Mouse (Mus musculus): ENCODE data around the gene Prdx2.

Gene Prdx2

DNA sequence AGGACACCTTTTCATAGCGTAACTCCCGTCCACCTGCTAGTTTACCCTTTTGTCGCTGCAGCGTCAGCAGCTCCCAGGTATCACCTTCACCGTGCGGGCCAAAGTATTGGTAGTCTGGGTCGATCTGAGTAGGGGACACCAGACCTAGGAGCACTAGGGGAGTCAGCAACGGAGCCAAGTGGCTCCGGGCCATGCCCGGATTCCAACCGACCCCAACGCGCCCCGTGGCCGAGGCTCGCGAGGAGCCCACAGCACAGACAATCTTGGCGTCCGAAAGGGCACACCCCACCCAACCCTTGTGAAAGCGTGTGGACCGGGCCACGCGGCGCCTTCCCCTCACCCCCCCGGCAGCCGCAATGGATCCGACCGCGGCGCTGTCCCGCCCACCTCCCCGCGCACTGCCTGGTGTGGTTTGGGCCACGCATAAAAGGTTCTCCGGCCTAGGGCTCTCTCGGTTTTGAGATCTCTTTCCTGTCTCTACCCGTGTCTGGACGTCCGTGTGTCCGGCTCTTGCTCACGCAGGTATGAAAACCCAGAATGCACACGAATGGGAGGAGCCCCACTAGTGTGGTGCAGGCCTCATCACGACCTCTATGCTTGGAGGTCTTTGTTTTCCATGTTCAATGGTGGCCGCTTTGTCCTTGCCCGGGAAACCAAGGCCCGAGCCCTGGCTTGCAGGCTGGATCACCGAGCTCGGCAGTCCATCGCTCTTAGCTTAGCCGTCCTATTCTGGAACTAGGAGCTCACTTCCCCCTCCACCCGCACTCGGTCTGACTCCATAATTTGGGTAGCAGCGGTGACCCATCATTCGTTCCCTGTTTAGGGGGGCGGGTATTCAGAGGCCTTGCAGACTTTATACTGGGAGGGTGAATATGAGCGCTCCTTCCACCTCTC is at the start of gene Prdx2, which contains the start of the genes Gm49661 and Rnaseh2a:
Gene Prdx2, plus strand, starts transcription at position 347 of the 894 bp plus-strand sequence.
Gene Gm49661, minus strand, starts transcription at position 193 of the 894 bp plus-strand sequence.
Gene Rnaseh2a, minus strand, starts transcription at position 527 of the 894 bp plus-strand sequence.
- DNase-seq (ENCODE audit: low spot score in 2 of 2): peak in 1 of 2 experiments; percentile 49

DNA sequence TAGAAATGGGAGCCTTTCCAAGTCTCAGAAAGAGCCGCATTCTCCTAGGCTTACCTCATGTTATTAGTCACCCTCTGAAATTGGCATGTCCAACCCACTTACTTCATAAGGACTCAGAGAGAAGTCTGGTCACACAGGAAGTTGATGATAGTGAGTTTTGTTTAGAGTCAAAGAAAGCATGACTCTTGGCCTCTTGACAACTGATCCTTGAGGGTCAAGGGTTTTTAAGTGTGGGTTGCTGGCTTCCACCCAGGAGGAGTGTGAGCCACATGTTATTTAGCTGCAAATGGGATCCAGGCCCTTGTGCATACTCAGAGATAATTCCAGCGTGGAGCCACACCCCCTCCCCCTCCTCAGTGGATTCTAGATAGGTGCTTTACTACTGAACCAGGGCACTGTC is 47.8 kb upstream of the Prdx2 start:
- DNase-seq (ENCODE audit: low spot score in 2 of 2): no peak

DNA sequence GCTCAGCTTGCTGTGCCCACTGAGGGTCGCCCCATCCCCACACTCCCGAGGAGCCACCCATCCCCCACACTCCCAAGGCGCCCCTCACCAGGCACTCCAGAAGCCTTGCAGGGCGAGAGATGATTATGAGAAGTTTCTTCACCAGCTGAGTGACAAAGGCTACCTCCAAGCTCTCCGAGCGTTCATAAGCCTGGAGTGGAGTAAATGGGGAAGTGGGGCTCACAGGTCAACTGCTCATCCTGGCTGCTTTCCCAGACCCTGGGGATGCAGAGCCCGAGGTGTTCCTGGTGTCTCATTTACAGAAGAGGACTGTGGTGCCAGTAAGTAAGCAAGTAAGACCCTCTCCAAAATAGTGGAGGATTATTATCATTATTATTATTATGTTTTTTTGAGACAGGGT is 43.8 kb upstream of the Prdx2 start:
- no peak for DNase-seq (ENCODE audit: low spot score in 2 of 2)

DNA sequence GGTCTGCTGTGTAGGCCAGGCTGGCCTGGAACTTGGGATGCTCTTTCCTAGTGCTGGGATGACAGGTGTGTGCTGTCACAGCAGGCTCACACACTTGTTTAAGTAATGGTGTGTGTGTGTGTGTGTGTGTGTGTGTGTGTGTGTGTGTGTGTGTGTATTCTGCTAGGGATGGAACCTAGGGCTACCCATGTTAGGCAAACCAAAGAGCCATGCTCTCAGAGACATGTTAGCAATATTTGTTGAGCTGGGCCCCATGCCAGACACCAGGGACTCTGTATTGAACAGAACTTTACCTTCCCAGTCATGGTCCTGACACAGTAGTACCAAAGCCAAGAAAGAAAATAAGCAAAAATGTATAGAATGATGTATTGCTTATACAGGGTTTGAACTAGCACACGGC is 41.9 kb upstream of the Prdx2 start:
- no peak for DNase-seq (ENCODE audit: low spot score in 2 of 2)

DNA sequence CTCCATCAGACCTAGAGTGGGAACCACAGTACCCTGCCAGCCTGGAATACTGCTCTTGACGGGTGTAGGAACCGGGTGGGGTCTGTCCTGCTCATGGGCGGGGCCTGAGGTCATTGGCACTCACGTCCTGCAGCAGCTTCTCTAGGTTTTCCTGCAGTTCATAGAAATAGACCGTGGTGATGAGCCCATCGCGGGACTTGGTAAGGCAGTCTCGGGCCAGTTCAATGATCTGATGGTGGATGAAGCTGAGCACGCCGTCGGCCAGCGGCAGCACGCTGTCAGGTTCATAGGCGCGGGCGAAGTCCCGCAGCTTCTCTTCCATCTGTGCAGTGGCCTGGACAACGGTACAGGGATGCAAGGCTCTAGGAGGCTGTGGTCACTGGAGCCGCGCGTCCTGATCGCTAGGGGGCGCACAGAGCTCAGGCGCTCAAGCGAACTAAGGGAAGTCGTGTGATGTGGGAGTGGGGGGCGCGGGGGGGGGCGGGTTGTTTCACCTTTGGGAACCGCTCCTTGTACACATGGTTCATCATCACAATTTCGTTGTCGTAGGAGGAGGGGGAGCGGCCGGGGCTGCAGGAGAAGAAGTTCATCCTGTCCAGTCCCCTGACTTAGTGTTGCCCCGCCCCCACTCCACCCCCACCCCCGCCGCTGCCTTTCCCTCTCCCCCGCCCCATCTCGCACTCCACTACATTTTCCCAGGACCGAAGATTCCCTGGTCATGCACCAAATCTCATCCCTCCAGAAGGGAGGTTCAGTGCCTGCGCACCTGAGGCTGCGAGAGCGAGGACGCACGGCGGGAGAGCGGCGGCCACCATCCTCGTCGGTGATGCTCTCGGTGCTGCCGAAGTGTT is 40.7 kb upstream of the Prdx2 start:
- DNase-seq (ENCODE audit: low spot score in 2 of 2): no peak

DNA sequence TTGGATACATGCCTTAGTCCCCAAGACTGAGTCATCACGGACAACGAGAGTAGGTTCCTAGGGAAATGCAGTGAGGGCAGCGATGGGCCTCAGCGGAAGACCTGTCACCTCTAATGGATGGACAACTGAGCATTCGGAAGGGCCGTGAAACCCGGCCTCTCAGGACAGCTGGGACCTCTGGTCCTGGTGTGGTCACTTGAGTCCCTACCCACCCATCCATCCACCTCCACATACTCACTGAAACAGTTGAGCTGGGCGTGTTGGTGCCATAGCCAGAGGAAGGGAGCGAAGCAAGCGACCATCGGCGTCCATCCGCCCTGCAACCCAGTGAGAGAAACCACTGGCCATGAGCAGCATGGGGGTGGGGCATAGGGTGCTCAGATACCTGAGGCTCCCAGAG is 38.8 kb upstream of the Prdx2 start:
- no peak for DNase-seq (ENCODE audit: low spot score in 2 of 2)

DNA sequence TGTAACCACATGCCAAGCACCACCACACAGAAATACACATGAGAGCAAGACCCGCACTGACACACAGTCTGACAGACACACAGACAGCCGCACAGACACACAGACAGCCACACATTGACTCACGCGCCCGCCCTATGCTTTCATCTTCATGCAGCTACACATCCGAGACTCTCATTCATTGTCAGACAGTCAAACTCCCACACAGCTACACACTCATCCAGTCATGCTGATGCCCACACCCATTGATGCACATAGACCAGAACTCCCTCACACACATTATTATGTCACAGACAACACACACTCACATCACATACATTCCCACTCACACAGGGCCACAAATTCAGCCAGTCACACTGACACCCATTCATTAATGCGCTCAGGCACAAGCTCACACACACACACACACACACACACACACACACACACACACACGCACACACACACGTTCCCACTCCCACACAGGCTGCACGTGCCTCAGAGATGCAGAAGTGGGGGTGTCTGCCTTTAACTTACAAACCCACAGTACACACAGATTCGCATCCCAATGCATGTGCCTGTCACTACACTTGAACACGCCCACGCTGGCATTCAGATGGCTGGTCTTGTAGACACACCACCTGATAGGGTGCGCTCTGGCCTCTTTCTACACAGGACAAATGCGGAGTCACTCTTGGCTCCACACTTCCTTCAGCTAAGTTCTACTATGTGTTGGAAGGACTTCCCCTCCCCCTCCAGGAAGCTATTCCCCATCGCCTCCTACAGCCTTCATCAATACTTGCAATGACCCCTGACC is 35.4 kb upstream of the Prdx2 start:
- DNase-seq (ENCODE audit: low spot score in 2 of 2): no peak

DNA sequence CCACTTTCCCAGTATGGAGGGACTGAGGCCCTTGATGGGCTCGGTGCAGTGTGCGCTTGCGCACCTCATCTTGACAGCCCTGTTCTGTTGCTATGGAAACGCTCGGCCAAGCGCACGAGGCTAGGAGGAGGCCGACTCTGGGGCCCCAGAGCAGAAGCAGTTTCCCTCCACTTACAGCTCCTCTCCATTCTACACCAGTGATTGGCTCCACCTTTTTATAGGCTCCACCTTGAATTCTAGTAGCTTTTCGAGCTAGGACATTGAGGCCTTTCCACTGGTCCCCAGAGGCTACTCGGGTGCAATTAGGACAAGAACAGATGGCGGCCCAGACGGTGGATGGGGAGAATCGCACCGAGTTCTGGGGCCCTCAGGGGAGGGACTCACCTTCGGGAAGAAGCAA is 34.5 kb upstream of the Prdx2 start:
- peak in 1 of 2 experiments; percentile 54 for DNase-seq (ENCODE audit: low spot score in 2 of 2)

DNA sequence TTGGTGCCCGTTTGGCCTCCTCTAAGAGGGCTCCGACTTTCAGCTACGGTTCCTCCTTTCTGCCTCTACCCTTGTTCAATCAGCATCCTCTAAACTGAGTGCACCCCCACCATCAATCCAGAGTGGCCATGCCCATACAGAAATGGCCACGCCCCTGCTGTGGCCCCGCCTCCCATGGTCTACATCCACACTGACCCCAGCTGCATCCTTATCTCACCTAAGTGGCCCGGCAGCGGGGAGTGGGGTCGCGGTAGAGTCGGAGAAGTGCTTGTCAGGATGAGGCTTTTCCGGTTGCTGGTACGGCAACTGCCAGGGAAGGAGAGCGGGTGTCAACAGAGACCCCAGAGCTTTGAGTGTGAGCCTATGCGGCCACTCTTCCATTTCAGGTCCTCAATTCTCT is 33.9 kb upstream of the Prdx2 start:
- no peak for DNase-seq (ENCODE audit: low spot score in 2 of 2)

DNA sequence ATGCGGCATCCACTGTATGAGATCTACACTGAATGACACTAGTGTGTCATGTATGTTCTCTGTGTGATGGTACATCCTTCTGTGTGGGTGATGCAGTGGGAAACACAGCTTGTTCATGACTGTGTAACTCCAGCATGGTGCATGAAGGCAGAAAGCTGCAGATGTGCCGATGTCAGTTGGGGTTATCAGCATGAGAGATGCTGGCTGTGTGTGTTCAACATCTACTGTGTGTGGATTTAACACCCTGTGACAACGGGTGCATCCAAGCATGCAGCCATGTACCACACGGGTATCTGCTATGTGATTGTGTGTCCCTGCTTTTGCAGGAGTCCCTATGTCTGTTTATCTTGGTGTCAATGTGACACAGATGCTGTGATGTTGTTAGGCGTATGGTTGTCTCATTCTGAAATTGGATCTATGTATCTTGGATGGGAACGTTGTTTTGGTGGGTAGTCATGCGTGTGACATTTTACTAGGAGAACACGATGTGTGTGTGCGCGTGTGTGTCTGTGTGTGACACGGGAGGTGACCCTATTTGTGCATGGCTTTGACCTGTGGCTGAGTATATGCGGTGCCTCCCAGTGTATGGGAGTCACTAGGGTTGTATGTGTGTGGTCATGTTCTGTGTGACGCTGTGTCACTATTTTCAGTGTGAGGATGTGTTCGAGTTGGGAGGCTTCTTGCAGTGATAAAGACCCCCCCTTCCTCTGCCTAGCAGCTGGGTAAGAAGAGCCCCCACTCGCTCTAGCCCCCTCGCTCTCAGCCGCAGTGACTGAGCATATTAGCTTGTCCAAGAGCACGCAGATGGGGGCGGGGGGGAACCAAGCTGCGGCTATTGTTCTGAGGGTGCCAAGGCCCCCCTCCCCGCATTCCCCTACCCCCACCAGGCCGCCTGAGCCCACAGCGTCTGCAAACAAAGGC is 33.1 kb upstream of the Prdx2 start:
- no peak for DNase-seq (ENCODE audit: low spot score in 2 of 2)

DNA sequence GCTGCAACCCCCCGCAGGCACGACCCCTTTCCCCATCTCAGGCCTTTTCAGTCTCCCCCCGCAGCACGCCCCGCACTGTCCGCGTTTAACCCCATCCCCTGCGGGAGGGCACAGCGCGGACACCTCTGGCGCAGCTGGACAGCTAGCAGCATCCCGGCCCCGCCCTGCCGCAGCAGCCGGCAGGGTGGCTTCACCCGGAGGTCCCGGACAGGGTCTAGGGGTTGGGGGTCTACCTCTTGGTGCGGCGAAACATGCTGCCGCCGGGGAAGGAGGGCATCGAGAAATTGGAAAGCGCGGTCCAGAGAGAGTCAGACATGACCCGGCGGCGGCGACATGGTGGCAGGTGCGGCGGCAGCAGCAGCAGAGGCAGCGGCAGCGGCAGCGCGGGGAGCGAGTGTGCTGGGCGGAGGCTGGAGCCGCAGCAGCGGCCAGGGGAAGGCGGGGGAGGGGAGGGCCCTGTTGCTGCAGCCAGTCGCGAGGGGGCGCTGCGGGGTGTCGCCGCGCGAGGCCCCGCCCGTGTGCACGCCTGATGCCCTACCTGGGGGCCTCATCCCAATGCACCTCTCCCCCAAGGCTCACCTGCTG is 32.3 kb upstream of the Prdx2 start, which contains the start of gene Mast1:
Gene Mast1, minus strand, starts transcription at position 398 of the 585 bp plus-strand sequence.
- peak in 1 of 2 experiments; percentile 72 for DNase-seq (ENCODE audit: low spot score in 2 of 2)

DNA sequence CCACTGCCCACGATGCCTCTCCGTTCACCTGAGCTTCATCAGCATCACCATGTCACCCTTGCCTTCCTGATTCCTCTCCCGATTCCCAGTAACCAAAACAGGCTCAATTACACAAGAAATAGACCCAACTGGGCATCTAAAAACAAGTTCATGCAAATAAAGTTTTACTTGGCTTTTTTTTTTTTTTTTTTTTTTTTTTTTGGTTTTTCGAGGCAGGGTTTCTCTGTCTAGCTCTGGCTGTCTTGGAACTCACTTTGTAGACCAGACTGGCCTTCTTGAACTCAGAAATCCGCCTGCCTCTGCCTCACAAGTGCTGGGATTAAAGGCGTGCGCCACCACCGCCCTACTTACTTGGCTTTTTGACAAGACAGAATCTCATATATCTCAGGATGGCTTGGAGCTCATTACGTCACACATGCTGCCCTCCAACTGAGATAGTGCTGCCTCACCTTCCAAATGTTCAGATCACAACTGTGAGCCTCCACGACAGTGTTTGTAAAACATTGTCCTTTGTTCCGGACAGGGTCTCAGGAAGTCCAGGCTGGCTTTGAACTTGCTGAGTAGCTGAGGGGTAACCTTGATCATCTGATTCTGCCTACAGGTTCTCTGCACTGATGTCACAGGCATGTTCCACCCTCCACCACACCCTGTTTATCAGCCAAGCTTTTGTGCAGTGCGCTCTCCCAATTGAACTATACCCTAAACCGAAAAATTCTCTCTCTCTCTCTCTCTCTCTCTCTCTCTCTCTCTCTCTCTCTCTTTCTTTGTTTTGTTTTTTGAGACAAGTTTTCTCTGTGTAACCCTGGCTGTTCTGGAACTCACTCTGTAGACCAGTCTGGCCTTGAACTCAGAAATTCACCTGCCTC is 31.5 kb upstream of the Prdx2 start:
- no peak for DNase-seq (ENCODE audit: low spot score in 2 of 2)

DNA sequence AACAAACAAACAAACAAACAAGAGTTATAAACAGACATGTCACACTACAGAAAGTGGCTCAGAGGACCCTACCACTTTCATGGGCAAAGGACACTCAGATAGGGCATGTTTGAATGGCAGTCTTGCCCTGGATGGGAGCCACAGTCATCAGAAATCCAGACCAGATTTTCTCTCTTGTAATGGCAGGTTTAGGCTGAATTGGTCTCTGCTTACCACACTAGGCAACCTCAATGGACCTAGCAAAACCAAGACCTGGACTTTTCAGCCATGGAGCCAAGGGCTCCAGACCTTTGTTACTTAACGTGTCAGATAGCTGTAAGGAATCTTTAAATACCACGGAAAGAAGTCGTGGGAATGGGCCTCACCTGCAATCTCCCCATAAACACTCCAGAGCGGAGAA is 25.7 kb upstream of the Prdx2 start:
- DNase-seq (ENCODE audit: low spot score in 2 of 2): no peak

DNA sequence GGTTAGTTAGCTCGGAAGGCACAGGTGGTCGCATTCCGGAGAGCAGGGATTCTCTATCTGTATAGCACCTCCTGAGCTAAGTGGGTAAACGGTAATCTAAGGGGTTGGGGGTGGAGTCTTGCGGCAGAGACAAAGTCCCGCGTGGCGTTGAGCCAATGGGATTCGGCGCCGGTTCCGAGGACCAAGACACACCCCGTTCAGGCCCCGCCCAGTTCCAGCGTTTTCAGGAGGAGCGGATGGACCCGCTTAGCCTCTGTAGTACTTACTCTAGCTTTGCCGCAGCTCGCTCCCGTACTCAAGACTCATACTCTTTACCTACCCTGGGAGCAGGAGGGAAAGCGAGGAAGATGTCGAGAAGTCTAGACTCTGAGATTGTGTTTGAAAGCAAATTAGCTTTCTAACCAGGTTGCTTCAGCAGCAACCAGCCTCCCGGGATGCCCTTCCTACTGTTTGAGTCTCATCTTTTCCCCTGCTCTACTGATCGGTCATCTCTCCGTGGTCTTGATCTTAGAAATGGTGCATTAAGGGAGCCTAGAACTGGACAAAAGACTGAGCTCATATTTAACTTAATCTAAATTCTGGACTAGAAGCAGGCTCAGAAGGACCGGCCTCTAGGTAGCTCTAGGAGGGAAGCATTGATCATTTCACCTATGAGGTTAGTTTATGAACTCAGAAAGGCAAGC is 24.8 kb upstream of the Prdx2 start:
- peak; percentile 62 to 66 for DNase-seq (ENCODE audit: low spot score in 2 of 2)

DNA sequence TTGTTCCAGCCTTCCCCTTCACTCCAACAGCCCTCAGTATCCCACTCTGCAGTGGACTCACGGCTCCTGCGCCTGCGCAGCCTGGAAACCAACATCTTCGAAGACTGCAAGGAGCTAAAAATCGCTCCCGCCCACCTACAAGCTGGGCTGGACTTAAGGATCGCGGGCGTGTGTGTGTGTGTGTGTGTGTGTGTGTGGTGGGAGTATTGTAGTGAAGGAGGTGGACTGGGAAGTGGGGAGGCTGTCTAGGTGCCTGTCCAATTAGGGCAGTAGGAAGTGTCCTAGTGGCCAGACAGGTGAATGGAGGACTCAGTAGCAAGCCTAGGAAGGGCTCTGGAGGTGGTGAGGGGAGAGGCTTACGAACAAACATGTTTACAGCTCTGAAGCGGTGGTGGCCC is 24.2 kb upstream of the Prdx2 start:
- peak; percentile 69 to 78 for DNase-seq (ENCODE audit: low spot score in 2 of 2)

DNA sequence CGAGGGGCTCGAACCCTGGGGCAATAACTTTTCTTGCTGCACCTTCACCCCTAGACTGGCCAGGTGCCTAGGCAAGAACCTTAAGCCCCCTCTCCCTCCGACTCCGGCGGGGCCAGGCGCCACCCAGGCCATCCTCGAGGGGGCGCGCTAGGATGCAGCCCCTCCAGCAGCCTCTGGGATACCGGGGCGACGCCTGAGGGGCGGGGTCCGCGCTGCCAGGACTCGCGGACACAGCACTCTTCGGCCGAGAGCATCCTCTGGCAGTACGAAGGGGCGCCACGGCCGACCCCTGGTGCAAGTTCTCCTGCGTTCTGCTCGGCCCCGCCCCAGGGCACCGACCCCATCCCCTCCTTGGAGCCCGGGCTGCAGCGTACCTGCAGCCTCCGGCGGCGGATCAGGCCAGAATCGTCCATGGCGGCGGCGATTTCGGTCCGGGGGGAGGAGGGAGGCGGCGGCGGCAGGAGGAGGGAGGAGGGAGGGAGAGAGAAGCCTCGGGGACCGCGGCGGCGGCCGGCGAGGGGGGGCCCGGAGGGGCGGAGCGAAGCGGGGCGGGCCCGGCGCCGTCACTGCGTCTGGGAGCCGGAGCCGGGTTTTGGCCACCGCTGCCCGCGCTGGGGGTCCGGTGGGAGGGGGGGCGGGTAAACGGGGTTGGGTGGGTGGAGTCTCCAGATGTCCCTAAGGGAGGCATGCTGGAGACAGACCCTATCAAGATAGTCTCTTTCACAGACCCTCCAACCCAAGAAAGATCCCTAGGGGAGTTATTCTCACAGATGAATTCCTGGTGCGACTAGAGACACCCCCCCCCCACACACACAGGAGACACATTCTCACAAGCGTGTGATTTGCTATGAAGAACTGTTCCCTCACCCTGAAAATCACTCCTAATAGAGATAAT is 23.5 kb upstream of the Prdx2 start:
- DNase-seq (ENCODE audit: low spot score in 2 of 2): peak in 1 of 2 experiments; percentile 58

DNA sequence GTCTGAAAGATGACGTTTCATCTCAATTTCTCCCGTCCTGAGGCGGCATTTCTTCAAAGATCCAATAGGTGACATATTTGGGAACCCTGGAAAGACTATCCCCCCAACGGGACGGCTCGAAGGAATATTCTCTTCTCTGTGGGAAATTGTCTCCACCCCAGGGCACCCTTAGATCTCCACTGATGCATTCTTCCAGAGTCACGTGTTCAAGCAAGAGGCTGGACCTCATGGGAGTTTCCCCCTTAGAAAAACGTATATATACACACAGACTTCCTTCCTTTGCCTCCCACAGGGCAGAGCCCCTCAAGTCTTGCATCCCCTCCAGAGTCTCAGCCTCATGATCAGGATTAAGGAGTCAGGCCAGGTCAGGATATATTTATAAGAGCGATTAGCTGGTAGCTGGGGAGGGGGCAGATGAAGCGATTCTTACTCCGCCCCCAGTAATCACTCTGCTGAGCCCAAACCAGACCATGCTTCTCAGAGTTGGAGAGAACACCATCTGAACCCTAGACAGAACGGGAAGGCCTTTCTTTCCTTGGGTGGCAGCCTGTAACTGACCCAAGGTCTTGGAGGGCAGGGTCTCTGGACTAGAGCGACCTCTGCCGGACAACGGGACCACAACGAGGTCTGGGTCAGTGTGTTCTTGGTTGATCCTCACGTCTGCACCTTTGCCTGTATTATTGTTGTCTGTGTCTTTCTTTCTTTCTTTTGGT is 22.7 kb upstream of the Prdx2 start, which contains the start of gene Rtbdn:
Gene Rtbdn, plus strand, starts transcription at position 464 of the 713 bp plus-strand sequence.
- no peak for DNase-seq (ENCODE audit: low spot score in 2 of 2)

All from frontal cortex, postnatal 10 days (tissue).